Mouse (Mus musculus): ENCODE measurements around the gene Phactr1. TPM values are rescaled to one million over a fixed set of nuclear protein-coding genes. Genes with fewer than 3 reads are reported as not detected.

The Phactr1 gene
- polyA plus RNA-seq, 1 experiment from 2014 or later: 0.72 TPM

DNA sequence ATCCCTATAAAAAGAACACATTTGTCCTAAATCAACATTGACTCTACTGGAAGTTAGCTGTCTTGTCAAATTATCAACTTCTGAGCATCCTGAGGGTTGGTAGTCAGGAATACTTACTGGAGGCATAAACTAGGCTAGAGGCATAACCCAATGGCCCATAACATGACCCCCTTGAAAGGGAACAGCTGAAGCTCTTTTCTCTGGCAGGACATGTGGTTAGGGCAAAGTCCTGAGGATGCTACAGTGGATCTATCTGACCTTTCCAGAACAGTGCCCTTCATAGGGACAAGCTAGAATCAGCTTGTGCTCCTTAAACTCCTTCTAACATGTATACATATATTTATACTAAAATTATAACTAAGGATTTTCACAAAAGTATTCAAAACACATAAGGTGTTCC lies 61.8 kb downstream of the Phactr1 start:
- no peaks in the 10 kb centered on the region for H3K9me3 ChIP-seq (ENCODE audit: low read length)
- no peak overlapping the region for H3K4me3 ChIP-seq (ENCODE audit: low read depth, low read length)
- H3K27ac ChIP-seq (ENCODE audit: low read depth): no peak overlapping the region
- no peak overlapping the region for H3K4me2 ChIP-seq (ENCODE audit: low read depth, low read length)
- H3K36me3 ChIP-seq (replicated peaks; ENCODE audit: insufficient read depth, low read length): no peaks in the 10 kb centered on the region
- TF ChIP-seq CTCF (IDR thresholded peaks at IDR 0.05; ENCODE audit: low read depth): no peak
- TF ChIP-seq EP300 (IDR thresholded peaks at IDR 0.05; ENCODE audit: low read depth): no peak
- no peak overlapping the region for H3K9ac ChIP-seq (replicated peaks)
- no peak for ATAC-seq
- DNase-seq: no peak
- H3K27me3 ChIP-seq (ENCODE audit: insufficient read depth, low read length): no peaks in the 10 kb centered on the region
- no peaks in the 10 kb centered on the region for H3K4me1 ChIP-seq (ENCODE audit: insufficient read depth)

DNA sequence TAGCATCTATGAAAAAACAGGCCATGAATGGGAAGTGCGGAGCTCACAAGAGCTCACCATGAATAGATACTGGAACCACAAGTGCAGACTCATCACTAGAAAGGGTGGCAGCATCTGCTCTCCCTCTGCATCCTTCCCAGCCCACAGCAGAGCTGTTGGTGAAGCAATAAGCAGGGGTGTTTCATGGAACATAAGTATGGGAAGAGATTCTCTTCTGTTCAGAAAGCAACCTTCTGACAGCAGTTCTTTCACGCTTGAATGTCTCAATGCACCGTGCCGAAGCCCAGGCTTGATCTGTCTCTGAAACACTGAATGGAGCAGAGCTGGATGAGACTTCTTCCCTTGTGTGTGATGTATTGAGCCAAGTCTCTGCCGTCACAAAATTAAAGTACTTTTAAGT lies 64.0 kb downstream of the Phactr1 start:
- Histone ChIP-seq H3K27ac (ENCODE audit: low read depth) (no peak overlapping the region), H3K4me1 (ENCODE audit: insufficient read depth) (no peaks in the 10 kb centered on the region), H3K4me2 (ENCODE audit: low read depth, low read length) (no peak overlapping the region), H3K9me3 (ENCODE audit: low read length) (no peaks in the 10 kb centered on the region), H3K9ac (replicated peaks) (no peak overlapping the region), H3K36me3 (replicated peaks; ENCODE audit: insufficient read depth, low read length) (no peaks in the 10 kb centered on the region), H3K4me3 (ENCODE audit: low read depth, low read length) (no peak overlapping the region), H3K27me3 (ENCODE audit: insufficient read depth, low read length) (no peaks in the 10 kb centered on the region)
- DNase-seq (no peak), ATAC-seq (no peak)
- WGBS (ENCODE audit: insufficient replicate concordance): 81% methylated on average over 5 of the region's 5 CpGs
- TF ChIP-seq CTCF (IDR thresholded peaks at IDR 0.05; ENCODE audit: low read depth) (no peak), EP300 (IDR thresholded peaks at IDR 0.05; ENCODE audit: low read depth) (no peak)

DNA sequence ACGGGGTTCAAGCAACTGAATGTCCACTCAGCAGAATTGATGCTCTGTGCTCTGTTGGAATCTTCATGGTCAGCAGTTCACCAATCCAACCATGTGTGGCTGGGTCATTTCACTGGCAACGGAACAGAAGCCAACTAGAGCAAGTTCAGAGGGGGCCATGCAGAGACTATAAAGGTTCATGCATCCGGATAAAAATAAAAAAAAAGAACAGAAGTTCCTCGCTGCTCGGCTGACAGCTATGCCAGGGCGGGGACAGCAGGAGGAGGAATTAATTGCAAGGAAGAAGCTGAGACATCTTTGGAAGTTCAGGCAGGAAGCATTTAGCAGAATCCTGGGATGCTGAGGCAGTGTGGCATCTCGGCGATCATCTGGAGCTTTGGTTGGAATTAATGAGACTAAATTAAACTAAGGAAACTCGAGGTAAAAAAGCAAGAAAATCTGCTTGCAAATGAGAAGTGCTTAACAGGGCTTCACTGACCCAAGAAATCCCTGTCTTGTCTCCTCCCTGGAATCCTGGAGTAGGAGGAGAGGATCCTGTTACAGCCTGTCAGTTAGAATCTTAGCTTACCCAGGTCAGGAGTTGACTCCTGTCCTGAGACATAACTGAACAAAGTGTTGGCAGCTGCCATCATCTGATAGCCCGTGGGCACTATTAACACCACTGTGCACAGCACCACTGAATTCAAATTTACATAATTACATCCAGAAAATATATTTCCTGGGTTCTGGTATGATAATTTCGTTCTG lies 77.4 kb downstream of the Phactr1 start:
- ATAC-seq: no peak
- no peak overlapping the region for H3K4me3 ChIP-seq (ENCODE audit: low read depth, low read length)
- H3K4me2 ChIP-seq (ENCODE audit: low read depth, low read length): no peak overlapping the region
- TF ChIP-seq EP300 (IDR thresholded peaks at IDR 0.05; ENCODE audit: low read depth) (no peak), CTCF (IDR thresholded peaks at IDR 0.05; ENCODE audit: low read depth) (no peak)
- no peak for DNase-seq
- no peaks in the 10 kb centered on the region for H3K9me3 ChIP-seq (ENCODE audit: low read length)
- 55% methylated on average over 11 of the region's 11 CpGs for WGBS (ENCODE audit: insufficient replicate concordance)
- no peak overlapping the region for H3K27ac ChIP-seq (ENCODE audit: low read depth)
- H3K4me1 ChIP-seq (ENCODE audit: insufficient read depth): no peaks in the 10 kb centered on the region
- H3K36me3 ChIP-seq (replicated peaks; ENCODE audit: insufficient read depth, low read length): no peaks in the 10 kb centered on the region
- no peaks in the 10 kb centered on the region for H3K27me3 ChIP-seq (ENCODE audit: insufficient read depth, low read length)
- no peak overlapping the region for H3K9ac ChIP-seq (replicated peaks)

DNA sequence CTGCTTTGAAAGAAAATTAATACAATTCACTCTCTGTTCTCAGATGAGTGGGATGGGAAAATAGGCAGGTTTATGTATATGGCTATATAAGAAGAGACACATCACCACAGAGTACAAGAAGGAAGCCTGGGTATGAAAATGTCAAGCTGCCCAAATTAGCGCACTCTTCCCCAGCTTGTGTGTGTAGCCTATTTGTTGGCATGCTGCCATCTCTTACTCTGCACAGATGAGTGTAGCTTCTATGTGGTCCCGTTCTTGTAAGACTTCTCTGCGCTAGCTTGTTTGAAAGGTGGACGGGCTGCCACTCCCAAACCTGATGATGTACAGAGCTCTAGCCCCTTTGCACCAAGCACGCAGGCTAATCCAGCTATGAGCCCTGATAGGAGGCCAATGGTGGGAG lies 78.7 kb downstream of the Phactr1 start:
- no peak overlapping the region for H3K9ac ChIP-seq (replicated peaks)
- no peaks in the 10 kb centered on the region for H3K4me1 ChIP-seq (ENCODE audit: insufficient read depth)
- ATAC-seq: no peak
- TF ChIP-seq EP300 (IDR thresholded peaks at IDR 0.05; ENCODE audit: low read depth) (no peak), CTCF (IDR thresholded peaks at IDR 0.05; ENCODE audit: low read depth) (no peak)
- DNase-seq: no peak
- no peaks in the 10 kb centered on the region for H3K27me3 ChIP-seq (ENCODE audit: insufficient read depth, low read length)
- H3K9me3 ChIP-seq (ENCODE audit: low read length): no peaks in the 10 kb centered on the region
- no peaks in the 10 kb centered on the region for H3K36me3 ChIP-seq (replicated peaks; ENCODE audit: insufficient read depth, low read length)
- H3K4me2 ChIP-seq (ENCODE audit: low read depth, low read length): no peak overlapping the region
- H3K27ac ChIP-seq (ENCODE audit: low read depth): no peak overlapping the region
- no peak overlapping the region for H3K4me3 ChIP-seq (ENCODE audit: low read depth, low read length)
- WGBS (ENCODE audit: insufficient replicate concordance): 76% methylated on average over 5 of the region's 5 CpGs

DNA sequence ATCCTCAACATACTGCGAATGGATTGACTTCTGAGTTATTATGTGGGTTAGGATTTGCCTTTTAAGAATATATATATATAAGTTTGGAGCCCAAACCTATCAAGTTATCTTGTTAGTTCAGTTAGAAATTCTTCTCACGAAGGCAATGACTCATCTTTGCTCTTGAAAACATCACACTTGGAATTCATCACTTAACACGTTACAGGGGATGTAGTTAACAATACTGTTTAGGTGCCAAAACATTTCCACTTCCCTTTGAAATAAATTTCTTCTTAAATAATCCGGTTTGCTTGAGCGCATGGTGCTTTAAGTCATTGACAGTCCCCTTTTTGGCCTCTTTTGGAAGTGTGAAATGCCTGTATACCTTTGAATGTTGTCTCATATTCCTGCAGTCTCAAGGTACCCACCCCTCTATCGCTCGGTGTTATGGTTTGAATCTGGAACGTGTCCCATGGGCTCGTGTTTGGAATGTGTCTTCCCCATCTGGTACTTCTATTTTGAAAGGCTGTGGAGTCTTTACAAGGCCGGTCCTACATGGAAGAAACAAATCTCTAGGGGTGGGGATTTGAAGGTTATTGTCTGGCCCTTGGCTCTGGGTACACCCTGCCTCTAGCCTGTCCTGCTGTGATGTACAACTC lies 80.6 kb downstream of the Phactr1 start:
- TF ChIP-seq EP300 (IDR thresholded peaks at IDR 0.05; ENCODE audit: low read depth) (no peak), CTCF (IDR thresholded peaks at IDR 0.05; ENCODE audit: low read depth) (no peak)
- H3K27ac ChIP-seq (ENCODE audit: low read depth): no peak overlapping the region
- ATAC-seq: no peak
- DNase-seq: no peak
- H3K27me3 ChIP-seq (ENCODE audit: insufficient read depth, low read length): no peaks in the 10 kb centered on the region
- WGBS (ENCODE audit: insufficient replicate concordance): 72% methylated on average over 10 of the region's 10 CpGs
- H3K36me3 ChIP-seq (replicated peaks; ENCODE audit: insufficient read depth, low read length): no peaks in the 10 kb centered on the region
- H3K9ac ChIP-seq (replicated peaks): no peak overlapping the region
- no peaks in the 10 kb centered on the region for H3K4me1 ChIP-seq (ENCODE audit: insufficient read depth)
- no peak overlapping the region for H3K4me2 ChIP-seq (ENCODE audit: low read depth, low read length)
- no peak overlapping the region for H3K4me3 ChIP-seq (ENCODE audit: low read depth, low read length)
- no peaks in the 10 kb centered on the region for H3K9me3 ChIP-seq (ENCODE audit: low read length)

DNA sequence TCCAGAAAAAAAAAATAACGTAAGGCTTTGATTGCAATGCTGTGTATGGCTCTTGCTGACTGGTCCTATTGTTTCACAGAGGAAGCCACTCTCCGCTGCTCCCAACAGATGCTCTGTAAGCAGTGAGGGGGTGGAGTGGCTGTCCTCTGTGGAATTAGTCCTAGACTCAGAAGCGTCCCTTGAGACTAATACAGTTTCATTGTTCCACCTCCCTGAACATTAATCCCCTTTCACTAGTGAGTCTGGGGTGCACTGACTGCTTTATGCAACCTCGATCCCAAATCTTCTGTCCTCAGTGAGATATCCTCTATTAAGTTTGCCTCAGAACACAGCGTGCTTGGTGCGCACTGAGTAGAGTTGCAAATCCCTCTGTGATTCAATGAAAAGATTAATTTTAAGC lies 91.9 kb downstream of the Phactr1 start:
- no peak for ATAC-seq

More for the DNA sequence above, 91.9 kb downstream of the Phactr1 start:
- no peak overlapping the region for H3K9ac ChIP-seq (replicated peaks)
- no peak for DNase-seq
- H3K4me1 ChIP-seq (ENCODE audit: insufficient read depth): no peaks in the 10 kb centered on the region
- no peak overlapping the region for H3K4me3 ChIP-seq (ENCODE audit: low read depth, low read length)
- no peak overlapping the region for H3K27ac ChIP-seq (ENCODE audit: low read depth)
- TF ChIP-seq CTCF (IDR thresholded peaks at IDR 0.05; ENCODE audit: low read depth): no peak
- no peak for TF ChIP-seq EP300 (IDR thresholded peaks at IDR 0.05; ENCODE audit: low read depth)
- H3K4me2 ChIP-seq (ENCODE audit: low read depth, low read length): no peak overlapping the region
- H3K36me3 ChIP-seq (replicated peaks; ENCODE audit: insufficient read depth, low read length): no peaks in the 10 kb centered on the region
- H3K27me3 ChIP-seq (ENCODE audit: insufficient read depth, low read length): no peaks in the 10 kb centered on the region
- 57% methylated on average over 6 of the region's 6 CpGs for WGBS (ENCODE audit: insufficient replicate concordance)
- no peaks in the 10 kb centered on the region for H3K9me3 ChIP-seq (ENCODE audit: low read length)
